Mouse (Mus musculus) intestine, postnatal 0 days (tissue): ENCODE measurements around the gene Usp19. TPM values are rescaled to one million over a fixed set of nuclear protein-coding genes. Genes with fewer than 3 reads are reported as not detected.

ENCODE experiments used
- ATAC-seq: fragments of 200-750 bp; cut with Nextera tagmentation; 2 replicates; pipeline ENCODE4 v1.8.0; 2017; ENCODE audit warnings: mild to moderate bottlenecking, moderate TSS enrichment, moderate library complexity
- H3K27ac ChIP-seq: fragments of 300-500 bp; sonication (generic); 2 replicates; pipeline ENCODE4 v1.5.1; 2014; ENCODE audit warnings: mild to moderate bottlenecking, low read depth, low read length, moderate library complexity
- H3K27me3 ChIP-seq: fragments of 300-500 bp; sonication (generic); replicated peaks from 2 replicates; pipeline ENCODE4 v1.6.1; 2014; ENCODE audit warnings: low read length, mixed read lengths; ENCODE audit not compliant: control insufficient read depth, insufficient read depth
- H3K36me3 ChIP-seq: fragments of 300-500 bp; sonication (generic); 2 replicates; pipeline ENCODE4 v1.6.1; 2014; ENCODE audit warnings: mild to moderate bottlenecking, moderate library complexity; ENCODE audit not compliant: control insufficient read depth, insufficient read depth
- H3K4me1 ChIP-seq: fragments of 300-500 bp; sonication (generic); replicated peaks from 2 replicates; pipeline ENCODE4 v1.6.1; 2014; ENCODE audit warnings: antibody characterized with exemption, low read length, mixed read lengths; ENCODE audit not compliant: control insufficient read depth, insufficient read depth
- H3K4me2 ChIP-seq: fragments of 300-500 bp; sonication (generic); replicated peaks from 2 replicates; pipeline ENCODE4 v1.6.1; 2014; ENCODE audit warnings: low read depth, mild to moderate bottlenecking, moderate library complexity
- H3K4me3 ChIP-seq: fragments of 300-500 bp; sonication (generic); 2 replicates; pipeline ENCODE4 v1.5.1; 2014; ENCODE audit warnings: low read depth, low read length
- H3K9ac ChIP-seq: fragments of 300-500 bp; sonication (generic); 2 replicates; pipeline ENCODE4 v1.6.1; 2014; ENCODE audit warnings: mild to moderate bottlenecking, low read depth, low read length
- H3K9me3 ChIP-seq: fragments of 300-500 bp; sonication (generic); 2 replicates; pipeline ENCODE4 v1.6.1; 2016; ENCODE audit warnings: mixed run types; ENCODE audit not compliant: control insufficient read depth
- CTCF ChIP-seq: sonication (generic); IDR thresholded peaks from 2 replicates; pipeline ENCODE4 v1.5.1; 2016; ENCODE audit warnings: low read depth, mild to moderate bottlenecking, control low read depth, antibody characterized with exemption, moderate library complexity
- WGBS: fragments of 180-500 bp; shearing (Covaris S2); extraction: QIAGEN DNeasy Blood & Tissue Kit; methylation state at CpG from one replicate; pipeline ENCODE4 v1.1.7; 2014; 5-methylcytosine and 5-hydroxymethylcytosine counted together
- polyA plus RNA-seq: library from polyadenylated mRNA; unstranded; fragments of >200 nt; fragmentation: Nextera tagmentation; extraction: Ambion mirVana; gene quantifications from 2 replicates; pipeline ENCODE4 v1.2.1, GENCODE M21; 2015

The Usp19 gene
- polyA plus RNA-seq, 1 experiment from 2014 or later, result 17.2 TPM

GRCm38 (mm10) chr9:108489702-108490558 is 472 bp upstream of the Usp19 start:
- H3K9me3 ChIP-seq, result no peaks in the 10 kb centered on the region
- peak overlapping the region; percentile 92 for H3K27ac ChIP-seq
- WGBS, result 56% methylated on average over 26 of the region's 26 CpGs
- no peaks in the 10 kb centered on the region; the same call in 1 of the 2 replicates for H3K4me1 ChIP-seq
- no peak; the same call in 1 of the 2 replicates for ATAC-seq
- H3K27me3 ChIP-seq, result no peaks in the 10 kb centered on the region
- TF ChIP-seq CTCF, result no peak
- H3K4me2 ChIP-seq, result peak overlapping the region; percentile 83
- no peak overlapping the region; the same call in 1 of the 2 replicates for H3K9ac ChIP-seq
- H3K4me3 ChIP-seq, result peak overlapping the region; percentile 67
- H3K36me3 ChIP-seq, result peaks cover 62% of the 10 kb centered on the region

- no peaks in the 10 kb centered on the region; the same call in 1 of the 2 replicates for H3K4me1 ChIP-seq
- no peaks in the 10 kb centered on the region for H3K27me3 ChIP-seq
- peaks cover 63% of the 10 kb centered on the region for H3K36me3 ChIP-seq
- peak overlapping the region; percentile 67 for H3K4me3 ChIP-seq
- no peak for TF ChIP-seq CTCF
- H3K9ac ChIP-seq, result peak overlapping the region; percentile 90
- no peak for ATAC-seq
- peak overlapping the region; percentile 92 for H3K27ac ChIP-seq
- 4% methylated on average over 12 of the region's 12 CpGs for WGBS
- H3K9me3 ChIP-seq, result no peaks in the 10 kb centered on the region
- peak overlapping the region; percentile 83 for H3K4me2 ChIP-seq
These were observed 831 bp downstream of the Usp19 start for GRCm38 (mm10) chr9:108491286-108491580.

GRCm38 (mm10) chr9:108492043-108492750 is 1.8 kb downstream of the Usp19 start:
- Histone ChIP-seq H3K4me2 (peak overlapping the region; percentile 83), H3K9me3 (no peaks in the 10 kb centered on the region), H3K9ac (no peak overlapping the region), H3K4me3 (no peak overlapping the region), H3K27me3 (no peaks in the 10 kb centered on the region), H3K36me3 (peaks cover 65% of the 10 kb centered on the region), H3K27ac (peak overlapping the region; percentile 0; the same call in 1 of the 2 replicates), H3K4me1 (no peaks in the 10 kb centered on the region; the same call in 1 of the 2 replicates)
- no peak for TF ChIP-seq CTCF
- WGBS, result 71% methylated on average over 16 of the region's 16 CpGs
- ATAC-seq, result no peak

- H3K4me3 ChIP-seq, result no peak overlapping the region
- TF ChIP-seq CTCF, result no peak
- no peaks in the 10 kb centered on the region for H3K9me3 ChIP-seq
- H3K36me3 ChIP-seq, result peaks cover 70% of the 10 kb centered on the region
- no peak overlapping the region for H3K27ac ChIP-seq
- H3K4me2 ChIP-seq, result no peak overlapping the region
- H3K27me3 ChIP-seq, result no peaks in the 10 kb centered on the region
- H3K4me1 ChIP-seq, result no peaks in the 10 kb centered on the region; the same call in 1 of the 2 replicates
- H3K9ac ChIP-seq, result no peak overlapping the region
- no peak for ATAC-seq
- WGBS, result 96% methylated on average over 8 of the region's 8 CpGs
These were observed 2.8 kb downstream of the Usp19 start for GRCm38 (mm10) chr9:108493246-108493645.

GRCm38 (mm10) chr9:108494146-108494825 is 3.9 kb downstream of the Usp19 start:
- WGBS, result 95% methylated on average over 19 of the region's 19 CpGs
- no peaks in the 10 kb centered on the region for H3K9me3 ChIP-seq
- TF ChIP-seq CTCF, result no peak
- H3K9ac ChIP-seq, result no peak overlapping the region
- no peak overlapping the region for H3K4me3 ChIP-seq
- H3K4me2 ChIP-seq, result no peak overlapping the region
- H3K27me3 ChIP-seq, result no peaks in the 10 kb centered on the region
- ATAC-seq, result no peak
- no peak overlapping the region for H3K27ac ChIP-seq
- peaks cover 70% of the 10 kb centered on the region for H3K36me3 ChIP-seq
- H3K4me1 ChIP-seq, result no peaks in the 10 kb centered on the region; the same call in 1 of the 2 replicates

GRCm38 (mm10) chr9:108494905-108495304 is 4.5 kb downstream of the Usp19 start:
- Histone ChIP-seq H3K36me3 (peaks cover 74% of the 10 kb centered on the region), H3K4me3 (no peak overlapping the region), H3K4me1 (no peaks in the 10 kb centered on the region; the same call in 1 of the 2 replicates), H3K27me3 (no peaks in the 10 kb centered on the region), H3K9me3 (no peaks in the 10 kb centered on the region), H3K4me2 (no peak overlapping the region), H3K27ac (no peak overlapping the region), H3K9ac (no peak overlapping the region)
- 84% methylated on average over 10 of the region's 10 CpGs for WGBS
- no peak for ATAC-seq
- no peak for TF ChIP-seq CTCF
